Mouse (Mus musculus): ENCODE measurements around the gene Tll2. TPM values are rescaled to one million over a fixed set of nuclear protein-coding genes. Genes with fewer than 3 reads are reported as not detected.
A peak's percentile ranks its signal among the peaks of the same experiment; 100 is the strongest.

Tll2 gene
- polyA plus RNA-seq, 1 experiment from 2014 or later: 0.15 TPM

GRCm38 (mm10) chr19:41087901-41088300, 118.7 kb downstream of the Tll2 start:
- WGBS: 52% methylated on average over 4 of the region's 4 CpGs
- H3K27ac ChIP-seq: no peak overlapping the region
- no peak overlapping the region for H3K4me2 ChIP-seq
- H3K4me3 ChIP-seq: no peak overlapping the region
- peaks cover 14% of the 10 kb centered on the region; the same call in 1 of the 2 replicates for H3K27me3 ChIP-seq
- H3K9me3 ChIP-seq (replicated peaks): no peaks in the 10 kb centered on the region
- no peak overlapping the region for H3K9ac ChIP-seq
- no peaks in the 10 kb centered on the region for H3K36me3 ChIP-seq
- 0 out of 2 replicates have a peak, but pooled peaks cover 5% of the 10 kb centered on the region for H3K4me1 ChIP-seq (replicated peaks)
- ATAC-seq (replicated peaks; ENCODE audit: insufficient number of reproducible peaks, insufficient read depth, low FRiP score, low read depth): no peak

- Histone ChIP-seq H3K27ac (no peak overlapping the region), H3K36me3 (no peaks in the 10 kb centered on the region), H3K4me1 (replicated peaks) (peaks cover 5% of the 10 kb centered on the region; the same call in 1 of the 2 replicates), H3K4me2 (no peak overlapping the region), H3K27me3 (peaks cover 14% of the 10 kb centered on the region; the same call in 1 of the 2 replicates), H3K4me3 (no peak overlapping the region), H3K9ac (no peak overlapping the region), H3K9me3 (replicated peaks) (no peaks in the 10 kb centered on the region)
- 11% methylated on average over 2 of the region's 2 CpGs for WGBS
- ATAC-seq (replicated peaks; ENCODE audit: insufficient number of reproducible peaks, insufficient read depth, low FRiP score, low read depth): 0 out of 2 replicates have a peak, but pooled peaks have one; percentile 29
Measured at GRCm38 (mm10) chr19:41086700-41087099, 119.9 kb downstream of the Tll2 start.

GRCm38 (mm10) chr19:41086289-41086688, 120.3 kb downstream of the Tll2 start:
- peaks cover 10% of the 10 kb centered on the region; the same call in 1 of the 2 replicates for H3K4me1 ChIP-seq (replicated peaks)
- WGBS: 83% methylated on average over 6 of the region's 6 CpGs
- no peak overlapping the region for H3K9ac ChIP-seq
- ATAC-seq (replicated peaks; ENCODE audit: insufficient number of reproducible peaks, insufficient read depth, low FRiP score, low read depth): no peak
- H3K4me3 ChIP-seq: no peak overlapping the region
- H3K4me2 ChIP-seq: no peak overlapping the region
- peaks cover 14% of the 10 kb centered on the region; the same call in 1 of the 2 replicates for H3K27me3 ChIP-seq
- no peaks in the 10 kb centered on the region for H3K36me3 ChIP-seq
- no peaks in the 10 kb centered on the region for H3K9me3 ChIP-seq (replicated peaks)
- H3K27ac ChIP-seq: no peak overlapping the region

GRCm38 (mm10) chr19:41083646-41084045, 123.0 kb downstream of the Tll2 start:
- no peak for ATAC-seq (replicated peaks; ENCODE audit: insufficient number of reproducible peaks, insufficient read depth, low FRiP score, low read depth)
- 79% methylated on average over 14 of the region's 14 CpGs for WGBS
- H3K4me3 ChIP-seq: no peak overlapping the region

GRCm38 (mm10) chr19:41081589-41081988, 125.0 kb downstream of the Tll2 start:
- Histone ChIP-seq H3K4me3 (no peak overlapping the region), H3K27ac (peak overlapping the region; percentile 44), H3K36me3 (no peaks in the 10 kb centered on the region), H3K4me1 (replicated peaks) (peaks cover 8% of the 10 kb centered on the region; the same call in 1 of the 2 replicates), H3K4me2 (peak overlapping the region; percentile 26; the same call in 1 of the 2 replicates), H3K9ac (no peak overlapping the region), H3K27me3 (no peaks in the 10 kb centered on the region), H3K9me3 (replicated peaks) (no peaks in the 10 kb centered on the region)
- ATAC-seq (replicated peaks; ENCODE audit: insufficient number of reproducible peaks, insufficient read depth, low FRiP score, low read depth): peak; percentile 33; the same call in 1 of the 2 replicates
- WGBS: 38% methylated on average over 3 of the region's 3 CpGs

More at GRCm38 (mm10) chr19:41083646-41084045, 123.0 kb downstream of the Tll2 start:
- no peak overlapping the region for H3K27ac ChIP-seq
- no peak overlapping the region for H3K4me2 ChIP-seq
- H3K9me3 ChIP-seq (replicated peaks): no peaks in the 10 kb centered on the region
- no peak overlapping the region for H3K9ac ChIP-seq
- H3K4me1 ChIP-seq (replicated peaks): peaks cover 11% of the 10 kb centered on the region; the same call in 1 of the 2 replicates
- H3K36me3 ChIP-seq: no peaks in the 10 kb centered on the region
- peaks cover 9% of the 10 kb centered on the region; the same call in 1 of the 2 replicates for H3K27me3 ChIP-seq

- ATAC-seq (replicated peaks; ENCODE audit: insufficient number of reproducible peaks, insufficient read depth, low FRiP score, low read depth): no peak
- Histone ChIP-seq H3K9ac (no peak within 1 kb of the TSS), H3K36me3 (no peaks in the 10 kb centered on the region), H3K9me3 (replicated peaks) (no peaks in the 10 kb centered on the region), H3K4me2 (no peak within 1 kb of the TSS), H3K4me3 (no peak within 1 kb of the TSS), H3K27me3 (peaks cover 5% of the 10 kb centered on the region; the same call in 1 of the 2 replicates), H3K27ac (no peak within 1 kb of the TSS), H3K4me1 (replicated peaks) (peaks cover 8% of the 10 kb centered on the region; the same call in 1 of the 2 replicates)
- 72% methylated on average over 3 of the region's 3 CpGs for WGBS
Measured at GRCm38 (mm10) chr19:41076906-41077305, 129.7 kb downstream of the Tll2 start, which contains the start of gene Opalin. Opalin (minus strand) TSS chr19:41077113.

- Histone ChIP-seq H3K9ac (no peak overlapping the region), H3K4me3 (no peak overlapping the region), H3K4me2 (no peak overlapping the region), H3K9me3 (replicated peaks) (no peaks in the 10 kb centered on the region), H3K27ac (no peak overlapping the region), H3K36me3 (no peaks in the 10 kb centered on the region), H3K27me3 (peaks cover 5% of the 10 kb centered on the region; the same call in 1 of the 2 replicates), H3K4me1 (replicated peaks) (no peaks in the 10 kb centered on the region)
- WGBS: 81% methylated on average over 14 of the region's 14 CpGs
- ATAC-seq (replicated peaks; ENCODE audit: insufficient number of reproducible peaks, insufficient read depth, low FRiP score, low read depth): no peak
Measured at GRCm38 (mm10) chr19:41073746-41074455, 132.7 kb downstream of the Tll2 start.

- WGBS: 7% methylated on average over 8 of the region's 8 CpGs
- no peak overlapping the region for H3K27ac ChIP-seq
- no peak overlapping the region for H3K4me3 ChIP-seq
- no peak overlapping the region for H3K4me2 ChIP-seq
- no peaks in the 10 kb centered on the region for H3K36me3 ChIP-seq
- no peaks in the 10 kb centered on the region for H3K4me1 ChIP-seq (replicated peaks)
- H3K27me3 ChIP-seq: peaks cover 9% of the 10 kb centered on the region; the same call in 1 of the 2 replicates
- no peaks in the 10 kb centered on the region for H3K9me3 ChIP-seq (replicated peaks)
- no peak overlapping the region for H3K9ac ChIP-seq
- no peak for ATAC-seq (replicated peaks; ENCODE audit: insufficient number of reproducible peaks, insufficient read depth, low FRiP score, low read depth)
Measured at GRCm38 (mm10) chr19:41071500-41071899, 135.1 kb downstream of the Tll2 start.

- no peak overlapping the region for H3K9ac ChIP-seq
- H3K9me3 ChIP-seq (replicated peaks): no peaks in the 10 kb centered on the region
- H3K4me2 ChIP-seq: no peak overlapping the region
- WGBS: 54% methylated on average over 4 of the region's 4 CpGs
- no peak for ATAC-seq (replicated peaks; ENCODE audit: insufficient number of reproducible peaks, insufficient read depth, low FRiP score, low read depth)
- H3K27me3 ChIP-seq: no peaks in the 10 kb centered on the region
- H3K36me3 ChIP-seq: no peaks in the 10 kb centered on the region
- H3K4me1 ChIP-seq (replicated peaks): no peaks in the 10 kb centered on the region
- no peak overlapping the region for H3K27ac ChIP-seq
- no peak overlapping the region for H3K4me3 ChIP-seq
Measured at GRCm38 (mm10) chr19:41054702-41055101, 151.9 kb downstream of the Tll2 start.

GRCm38 (mm10) chr19:41053530-41053929, 153.1 kb downstream of the Tll2 start:
- Histone ChIP-seq H3K4me1 (replicated peaks) (no peaks in the 10 kb centered on the region), H3K4me2 (no peak overlapping the region), H3K9me3 (replicated peaks) (no peaks in the 10 kb centered on the region), H3K27me3 (no peaks in the 10 kb centered on the region), H3K27ac (no peak overlapping the region), H3K4me3 (no peak overlapping the region), H3K36me3 (no peaks in the 10 kb centered on the region), H3K9ac (no peak overlapping the region)
- ATAC-seq (replicated peaks; ENCODE audit: insufficient number of reproducible peaks, insufficient read depth, low FRiP score, low read depth): no peak
- 28% methylated on average over 10 of the region's 10 CpGs for WGBS

- Histone ChIP-seq H3K4me2 (no peak overlapping the region), H3K36me3 (no peaks in the 10 kb centered on the region), H3K9me3 (replicated peaks) (no peaks in the 10 kb centered on the region), H3K27me3 (no peaks in the 10 kb centered on the region), H3K4me3 (no peak overlapping the region), H3K4me1 (replicated peaks) (no peaks in the 10 kb centered on the region), H3K9ac (no peak overlapping the region), H3K27ac (no peak overlapping the region)
- no peak for ATAC-seq (replicated peaks; ENCODE audit: insufficient number of reproducible peaks, insufficient read depth, low FRiP score, low read depth)
- 59% methylated on average over 5 of the region's 5 CpGs for WGBS
Measured at GRCm38 (mm10) chr19:41052247-41052646, 154.4 kb downstream of the Tll2 start.
